Mouse (Mus musculus): ENCODE measurements around the gene Wasf2. TPM values are rescaled to one million over a fixed set of nuclear protein-coding genes. Genes with fewer than 3 reads are reported as not detected.

Wasf2 gene
- 10 to 100 TPM; 82.4 to 93.8 TPM for polyA plus RNA-seq (2017; shearing (Covaris generic))

GRCm38 (mm10) chr4:133129931-133130889, at the start of gene Wasf2:
TSS of gene Wasf2 (plus strand) at chr4:133130505.

GRCm38 (mm10) chr4:133211751-133212561, 81.7 kb downstream of the Wasf2 start, which contains the start of the genes Cd164l2 and Gpr3:
TSS of gene Cd164l2 (plus strand) at chr4:133212131.
TSS of gene Gpr3 (minus strand) at chr4:133212536.

GRCm38 (mm10) chr4:133240490-133240921, 110.2 kb downstream of the Wasf2 start, which contains the start of gene Map3k6:
TSS of gene Map3k6 (plus strand) at chr4:133240818.

Other genes with a start within 250 kb of the Wasf2 start
- 10 to 100 TPM; 31.3 to 33.0 TPM for gene Stx12, start 246.0 kb upstream of the Wasf2 start, polyA plus RNA-seq (2017; shearing (Covaris generic))
- gene Fam76a, start 207.9 kb upstream of the Wasf2 start, polyA plus RNA-seq (2017; shearing (Covaris generic)), result 10 to 100 TPM; 31.4 to 33.3 TPM
- 1 to 10 TPM; 1.2 to 4.9 TPM for gene Fgr, start 156.4 kb upstream of the Wasf2 start, polyA plus RNA-seq (2017; shearing (Covaris generic))
- 1 to 10 TPM; 4.0 to 4.3 TPM for gene Ahdc1, start 119.2 kb upstream of the Wasf2 start, polyA plus RNA-seq (2017; shearing (Covaris generic))
- under 1 TPM in 1 of 2 experiments, not detected in 1; 0.69 TPM for gene Cd164l2, start 81.6 kb downstream of the Wasf2 start, polyA plus RNA-seq (2017; shearing (Covaris generic))
- under 1 TPM in 1 of 2 experiments, not detected in 1; 0.14 TPM for gene Gpr3, start 82.0 kb downstream of the Wasf2 start, polyA plus RNA-seq (2017; shearing (Covaris generic))
- gene Map3k6, start 110.3 kb downstream of the Wasf2 start, polyA plus RNA-seq (2017; shearing (Covaris generic)), result under 1 TPM; 0.27 to 0.30 TPM
- gene Sytl1, start 132.6 kb downstream of the Wasf2 start, polyA plus RNA-seq (2017; shearing (Covaris generic)), result 10 to 100 TPM; 13.1 to 77.2 TPM
- gene Tmem222, start 147.3 kb downstream of the Wasf2 start, polyA plus RNA-seq (2017; shearing (Covaris generic)), result 10 to 100 TPM; 56.9 to 74.8 TPM
- gene Wdtc1, start 223.0 kb downstream of the Wasf2 start, polyA plus RNA-seq (2017; shearing (Covaris generic)), result 1 to 10 TPM; 4.4 to 5.4 TPM
- gene Slc9a1, start 239.2 kb downstream of the Wasf2 start, polyA plus RNA-seq (2017; shearing (Covaris generic)), result 10 to 100 TPM; 17.9 to 19.7 TPM